Mouse (Mus musculus) thymus, postnatal 14 days (tissue): ENCODE data around the gene Tcp10b.
"Not testable (repeated sequence)": the region's sequence is repeated elsewhere in the genome, so short reads cannot be mapped to it uniquely, and the experiment has no call there.

Source experiments
- DNase-seq: peaks from one replicate; pipeline ENCODE4 v3.0.0; 2021

The Tcp10b gene

GRCm38 (mm10) chr17:13060804-13061203, at the start of gene Tcp10b:
Tcp10b (plus strand) TSS chr17:13061104.
- DNase-seq, result not testable (repeated sequence)

GRCm38 (mm10) chr17:13013316-13013715, 47.6 kb upstream of the Tcp10b start:
- no peak for DNase-seq

- DNase-seq, result not testable (repeated sequence)
Observed at GRCm38 (mm10) chr17:13036627-13037192, 24.2 kb upstream of the Tcp10b start.

- peak; percentile 41 for DNase-seq
Observed at GRCm38 (mm10) chr17:13043846-13044673, 16.8 kb upstream of the Tcp10b start.

GRCm38 (mm10) chr17:13052124-13052813, 8.6 kb upstream of the Tcp10b start, which contains the start of gene Gpr31b:
Gpr31b (minus strand) TSS chr17:13052296.
- DNase-seq, result not testable (repeated sequence)

- not testable (repeated sequence) for DNase-seq
Observed at GRCm38 (mm10) chr17:13062882-13063281, 2.0 kb downstream of the Tcp10b start.

- not testable (repeated sequence) for DNase-seq
Observed at GRCm38 (mm10) chr17:13067864-13068385, 7.0 kb downstream of the Tcp10b start.

GRCm38 (mm10) chr17:13069227-13069626, 8.3 kb downstream of the Tcp10b start:
- DNase-seq, result not testable (repeated sequence)

- DNase-seq, result not testable (repeated sequence)
Observed at GRCm38 (mm10) chr17:13091510-13091909, 30.6 kb downstream of the Tcp10b start.

GRCm38 (mm10) chr17:13092100-13092764, 31.3 kb downstream of the Tcp10b start:
- not testable (repeated sequence) for DNase-seq

GRCm38 (mm10) chr17:13092960-13093359, 32.1 kb downstream of the Tcp10b start:
- not testable (repeated sequence) for DNase-seq

- not testable (repeated sequence) for DNase-seq
Observed at GRCm38 (mm10) chr17:13106563-13106962, 45.7 kb downstream of the Tcp10b start.

- not testable (repeated sequence) for DNase-seq
Observed at GRCm38 (mm10) chr17:13112504-13113291, 51.8 kb downstream of the Tcp10b start.

- not testable (repeated sequence) for DNase-seq
Observed at GRCm38 (mm10) chr17:13123308-13124038, 62.6 kb downstream of the Tcp10b start.

GRCm38 (mm10) chr17:13124241-13124640, 63.3 kb downstream of the Tcp10b start:
- not testable (repeated sequence) for DNase-seq

GRCm38 (mm10) chr17:13129324-13129723, 68.4 kb downstream of the Tcp10b start:
- not testable (repeated sequence) for DNase-seq

GRCm38 (mm10) chr17:13129737-13130465, 69.0 kb downstream of the Tcp10b start:
- DNase-seq, result not testable (repeated sequence)

- not testable (repeated sequence) for DNase-seq
Observed at GRCm38 (mm10) chr17:13131710-13132109, 70.8 kb downstream of the Tcp10b start, which contains the start of gene Unc93a. Unc93a (minus strand) TSS chr17:13131810.
